Mouse (Mus musculus) forebrain, postnatal 0 days (tissue): ENCODE data around the gene Dnajc5g. TPM values are rescaled to one million over a fixed set of nuclear protein-coding genes. Genes with fewer than 3 reads are reported as not detected.

ENCODE experiments used
- ATAC-seq: fragments of 200-750 bp; cut with Nextera tagmentation; 2 replicates; pipeline ENCODE4 v1.8.0; 2017; ENCODE audit warnings: mild to moderate bottlenecking, moderate library complexity
- DNase-seq: peaks from one replicate; pipeline ENCODE4 v3.0.0-alpha.2; 2015
- H3K27ac ChIP-seq: fragments of 300-500 bp; sonication (generic); 2 replicates; pipeline ENCODE4 v1.5.1; 2014; ENCODE audit warnings: low read depth, mild to moderate bottlenecking, antibody characterized with exemption, low read length, moderate library complexity, mixed read lengths
- H3K27me3 ChIP-seq: fragments of 300-500 bp; sonication (generic); 2 replicates; pipeline ENCODE4 v1.6.1; 2014; ENCODE audit warnings: mild to moderate bottlenecking, low read length, mixed read lengths; ENCODE audit not compliant: insufficient read depth
- H3K36me3 ChIP-seq: fragments of 300-500 bp; sonication (generic); 2 replicates; pipeline ENCODE4 v1.6.1; 2014; ENCODE audit warnings: mild to moderate bottlenecking, moderate library complexity; ENCODE audit not compliant: insufficient read depth
- H3K4me1 ChIP-seq: fragments of 300-500 bp; sonication (generic); 2 replicates; pipeline ENCODE4 v1.6.1; 2014; ENCODE audit warnings: antibody characterized with exemption; ENCODE audit not compliant: insufficient read depth
- H3K4me2 ChIP-seq: fragments of 300-500 bp; sonication (generic); 2 replicates; pipeline ENCODE4 v1.6.1; 2014; ENCODE audit warnings: low read depth, mild to moderate bottlenecking, moderate library complexity
- H3K4me3 ChIP-seq: fragments of 300-500 bp; sonication (generic); 2 replicates; pipeline ENCODE4 v1.5.1; 2014; ENCODE audit warnings: low read depth, low read length, mixed read lengths
- H3K9ac ChIP-seq: fragments of 300-500 bp; sonication (generic); 2 replicates; pipeline ENCODE4 v1.6.1; 2014; ENCODE audit warnings: mild to moderate bottlenecking
- H3K9me3 ChIP-seq: fragments of 300-500 bp; sonication (generic); 2 replicates; pipeline ENCODE4 v1.6.1; 2016; ENCODE audit warnings: low read length
- CTCF ChIP-seq: sonication (generic); IDR thresholded peaks from 2 replicates; pipeline ENCODE4 v1.5.1; 2016; ENCODE audit warnings: antibody characterized with exemption, control low read depth, low read depth
- WGBS: fragments of 180-500 bp; shearing (Covaris S2); extraction: QIAGEN DNeasy Blood & Tissue Kit; methylation state at CpG from one replicate; pipeline ENCODE4 v1.1.7; 2014; 5-methylcytosine and 5-hydroxymethylcytosine counted together
- polyA plus RNA-seq: library from polyadenylated mRNA; unstranded; fragments of >200 nt; fragmentation: Nextera tagmentation; extraction: Ambion mirVana; gene quantifications from 2 replicates; pipeline ENCODE4 v1.2.1, GENCODE M21; 2015
- total RNA-seq: library from RNA; depleted of rRNA; stranded (reverse); fragments of >200 nt; gene quantifications from 2 replicates; pipeline ENCODE4 v1.2.3, GENCODE M21; 2014; rRNA removed

Gene Dnajc5g
- total and polyA plus RNA-seq, 2 experiments from 2014 or later, result not detected

GRCm38 (mm10) chr5:31153516-31154151, 47.5 kb downstream of the Dnajc5g start:
- H3K4me3 ChIP-seq, result peak overlapping the region; percentile 63
- H3K9ac ChIP-seq, result peak overlapping the region; percentile 73
- no peaks in the 10 kb centered on the region for H3K9me3 ChIP-seq
- ATAC-seq (peak; percentile 9; the same call in 1 of the 2 replicates), DNase-seq (no peak)
- H3K4me2 ChIP-seq, result peak overlapping the region; percentile 75
- H3K27ac ChIP-seq, result no peak overlapping the region
- no peak for TF ChIP-seq CTCF
- 38% methylated on average over 6 of the region's 6 CpGs for whole genome bisulfite sequencing
- no peaks in the 10 kb centered on the region for H3K27me3 ChIP-seq
- H3K4me1 ChIP-seq, result peaks cover 7% of the 10 kb centered on the region; the same call in 1 of the 2 replicates
- H3K36me3 ChIP-seq, result peaks cover 16% of the 10 kb centered on the region

GRCm38 (mm10) chr5:31154152-31154553, 48.1 kb downstream of the Dnajc5g start, which contains the start of gene Mpv17:
Mpv17 (minus strand) TSS chr5:31154251.
- peak within 1 kb of the TSS; percentile 75 for H3K4me2 ChIP-seq

More at GRCm38 (mm10) chr5:31154152-31154553, 48.1 kb downstream of the Dnajc5g start, which contains the start of gene Mpv17:
- peaks cover 7% of the 10 kb centered on the region; the same call in 1 of the 2 replicates for H3K4me1 ChIP-seq
- H3K4me3 ChIP-seq, result peak within 1 kb of the TSS; percentile 63
- DNase-seq, result peak; percentile 89
- TF ChIP-seq CTCF, result no peak
- H3K27me3 ChIP-seq, result no peaks in the 10 kb centered on the region
- no peaks in the 10 kb centered on the region for H3K9me3 ChIP-seq
- H3K9ac ChIP-seq, result peak within 1 kb of the TSS; percentile 73
- WGBS, result under 1% methylated on average over 19 of the region's 19 CpGs
- H3K36me3 ChIP-seq, result peaks cover 20% of the 10 kb centered on the region
- H3K27ac ChIP-seq, result peak within 1 kb of the TSS; percentile 69; the same call in 1 of the 2 replicates
- ATAC-seq, result peak; percentile 95

Other genes with a start within 250 kb of the Dnajc5g start
- gene Tmem214, start 238.3 kb upstream of the Dnajc5g start, total RNA-seq, result 51.2 and 61.4 TPM in 2 replicates
- gene Tmem214, start 238.3 kb upstream of the Dnajc5g start, polyA plus RNA-seq, result 41.7 and 49.2 TPM in 2 replicates
- 36.6 and 52.2 TPM in 2 replicates for gene Agbl5, start 217.6 kb upstream of the Dnajc5g start, total RNA-seq
- 15.3 and 21.5 TPM in 2 replicates for gene Agbl5, start 217.6 kb upstream of the Dnajc5g start, polyA plus RNA-seq
- gene Ost4, start 198.5 kb upstream of the Dnajc5g start, total RNA-seq, result 116 and 130 TPM in 2 replicates
- 190 and 236 TPM in 2 replicates for gene Ost4, start 198.5 kb upstream of the Dnajc5g start, polyA plus RNA-seq
- gene Emilin1, start 192.9 kb upstream of the Dnajc5g start, total RNA-seq, result 10.0 and 11.3 TPM in 2 replicates
- gene Emilin1, start 192.9 kb upstream of the Dnajc5g start, polyA plus RNA-seq, result 9.6 and 10.0 TPM in 2 replicates
- gene Khk, start 184.9 kb upstream of the Dnajc5g start, total RNA-seq, result 4.5 and 5.3 TPM in 2 replicates
- 11.7 and 13.2 TPM in 2 replicates for gene Khk, start 184.9 kb upstream of the Dnajc5g start, polyA plus RNA-seq
- gene Cgref1, start 160.7 kb upstream of the Dnajc5g start, total RNA-seq, result 67.3 and 82.1 TPM in 2 replicates
- gene Cgref1, start 160.7 kb upstream of the Dnajc5g start, polyA plus RNA-seq, result 61.0 and 63.5 TPM in 2 replicates
- 23.7 and 42.7 TPM in 2 replicates for gene Preb, start 145.9 kb upstream of the Dnajc5g start, total RNA-seq
- gene Preb, start 145.9 kb upstream of the Dnajc5g start, polyA plus RNA-seq, result 65.1 and 77.0 TPM in 2 replicates
- gene Tcf23, start 137.6 kb upstream of the Dnajc5g start, total RNA-seq, result not detected in 2 replicates
- not detected in 2 replicates for gene Tcf23, start 137.6 kb upstream of the Dnajc5g start, polyA plus RNA-seq
- 152 and 167 TPM in 2 replicates for gene Atraid, start 58.0 kb upstream of the Dnajc5g start, total RNA-seq
- gene Atraid, start 58.0 kb upstream of the Dnajc5g start, polyA plus RNA-seq, result 243 and 257 TPM in 2 replicates
- 23.1 and 28.3 TPM in 2 replicates for gene Slc5a6, start 57.4 kb upstream of the Dnajc5g start, total RNA-seq
- 17.3 and 22.2 TPM in 2 replicates for gene Slc5a6, start 57.4 kb upstream of the Dnajc5g start, polyA plus RNA-seq
- 28.7 and 31.1 TPM in 2 replicates for gene Cad, start 51.5 kb upstream of the Dnajc5g start, total RNA-seq
- 5.2 and 6.4 TPM in 2 replicates for gene Cad, start 51.5 kb upstream of the Dnajc5g start, polyA plus RNA-seq
- gene Slc30a3, start 2.0 kb downstream of the Dnajc5g start, total RNA-seq, result 2.5 and 2.8 TPM in 2 replicates
- gene Slc30a3, start 2.0 kb downstream of the Dnajc5g start, polyA plus RNA-seq, result 3.5 and 4.5 TPM in 2 replicates
- not detected in 2 replicates for gene Trim54, start 10.4 kb downstream of the Dnajc5g start, total RNA-seq
- gene Trim54, start 10.4 kb downstream of the Dnajc5g start, polyA plus RNA-seq, result not detected in 2 replicates
- not detected in 2 replicates for gene Ucn, start 32.5 kb downstream of the Dnajc5g start, total RNA-seq
- not detected in 2 replicates for gene Ucn, start 32.5 kb downstream of the Dnajc5g start, polyA plus RNA-seq
- 40.0 and 51.5 TPM in 2 replicates for gene Mpv17, start 48.0 kb downstream of the Dnajc5g start, total RNA-seq
- 27.4 and 38.7 TPM in 2 replicates for gene Mpv17, start 48.0 kb downstream of the Dnajc5g start, polyA plus RNA-seq
- 6.4 and 9.3 TPM in 2 replicates for gene Gm29609, start 73.6 kb downstream of the Dnajc5g start, total RNA-seq
- 1.4 and 2.1 TPM in 2 replicates for gene Gm29609, start 73.6 kb downstream of the Dnajc5g start, polyA plus RNA-seq
- 36.8 and 49.8 TPM in 2 replicates for gene Gtf3c2, start 73.9 kb downstream of the Dnajc5g start, total RNA-seq
- gene Gtf3c2, start 73.9 kb downstream of the Dnajc5g start, polyA plus RNA-seq, result 36.2 and 52.9 TPM in 2 replicates
- 91.6 and 104 TPM in 2 replicates for gene Snx17, start 86.9 kb downstream of the Dnajc5g start, total RNA-seq
- 96.9 and 108 TPM in 2 replicates for gene Snx17, start 86.9 kb downstream of the Dnajc5g start, polyA plus RNA-seq
- 45.3 and 70.8 TPM in 2 replicates for gene Eif2b4, start 87.1 kb downstream of the Dnajc5g start, total RNA-seq
- 76.6 and 95.3 TPM in 2 replicates for gene Eif2b4, start 87.1 kb downstream of the Dnajc5g start, polyA plus RNA-seq
- gene Zfp513, start 96.0 kb downstream of the Dnajc5g start, total RNA-seq, result 6.7 and 10.9 TPM in 2 replicates
- gene Zfp513, start 96.0 kb downstream of the Dnajc5g start, polyA plus RNA-seq, result 10.8 and 11.8 TPM in 2 replicates
- 93.4 and 102 TPM in 2 replicates for gene Ppm1g, start 114.4 kb downstream of the Dnajc5g start, total RNA-seq
- gene Ppm1g, start 114.4 kb downstream of the Dnajc5g start, polyA plus RNA-seq, result 156 and 175 TPM in 2 replicates
- 106 and 132 TPM in 2 replicates for gene Nrbp1, start 134.6 kb downstream of the Dnajc5g start, total RNA-seq
- 127 and 133 TPM in 2 replicates for gene Nrbp1, start 134.6 kb downstream of the Dnajc5g start, polyA plus RNA-seq
- gene Gm9970, start 134.9 kb downstream of the Dnajc5g start, total RNA-seq, result 0.62 and 0.92 TPM in 2 replicates
- gene Gm9970, start 134.9 kb downstream of the Dnajc5g start, polyA plus RNA-seq, result 0.29 and 0.51 TPM in 2 replicates
- 2.6 and 8.6 TPM in 2 replicates for gene Krtcap3, start 145.4 kb downstream of the Dnajc5g start, total RNA-seq
- gene Krtcap3, start 145.4 kb downstream of the Dnajc5g start, polyA plus RNA-seq, result 2.2 and 2.5 TPM in 2 replicates
- 31.1 and 42.6 TPM in 2 replicates for gene Ift172, start 184.8 kb downstream of the Dnajc5g start, total RNA-seq
- 9.9 and 12.8 TPM in 2 replicates for gene Ift172, start 184.8 kb downstream of the Dnajc5g start, polyA plus RNA-seq
- 156 and 201 TPM in 2 replicates for gene Fndc4, start 189.8 kb downstream of the Dnajc5g start, total RNA-seq
- gene Fndc4, start 189.8 kb downstream of the Dnajc5g start, polyA plus RNA-seq, result 108 and 111 TPM in 2 replicates
- 0.05 and 1.5 TPM in 2 replicates for gene Gckr, start 191.2 kb downstream of the Dnajc5g start, total RNA-seq
- gene Gckr, start 191.2 kb downstream of the Dnajc5g start, polyA plus RNA-seq, result 0.23 and 0.54 TPM in 2 replicates